Mouse (Mus musculus) bone marrow, adult 2 months (tissue): Measurements from ENCODE around the gene Naxd.

Source experiments
- CTCF ChIP-seq: fragments of 200-500 bp; IDR thresholded peaks from 2 replicates; pipeline ENCODE4 v1.5.1; 2011; ENCODE audit warnings: low read length, control low read depth; ENCODE audit not compliant: control insufficient read depth, insufficient read depth
- POLR2A ChIP-seq: fragments of 200-500 bp; IDR thresholded peaks from 2 replicates; pipeline ENCODE4 v1.6.1; 2011; ENCODE audit warnings: low read depth, mild to moderate bottlenecking, control low read depth, low read length, borderline replicate concordance; ENCODE audit not compliant: control insufficient read depth

DNA sequence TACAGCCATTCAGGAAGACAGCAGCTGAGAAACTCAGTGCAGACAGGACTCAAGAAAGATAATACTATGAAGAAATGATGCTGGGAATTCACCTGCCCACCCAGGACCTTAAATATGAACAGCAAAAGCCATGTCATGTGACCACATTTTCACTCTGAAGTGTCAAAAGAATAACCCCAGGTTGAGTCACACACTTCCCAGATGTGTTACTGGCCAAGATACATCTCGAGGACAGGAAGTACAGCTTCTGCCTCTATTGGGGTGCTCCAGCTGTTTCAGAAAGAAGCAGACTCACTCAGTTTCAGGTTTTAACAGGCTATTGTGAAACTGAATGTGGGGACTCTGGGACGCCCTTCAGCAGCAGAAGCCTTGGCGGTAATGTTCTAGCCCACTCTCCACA lies 44.7 kb upstream of the Naxd start:
- TF ChIP-seq CTCF (no peak), POLR2A (no peak)
